Mouse (Mus musculus) NIH3T3 (cell line): ENCODE results near the gene Dgkd.

ENCODE experiments used
- DNase-seq: peaks from one replicate; pipeline ENCODE4 v3.0.0-alpha.2; 2012; ENCODE audit warnings: low read depth

Gene Dgkd

GRCm38 (mm10) chr1:87936075-87936474 is 83.0 kb downstream of the Dgkd start:
- DNase-seq: no peak

GRCm38 (mm10) chr1:87936516-87936915 is 83.4 kb downstream of the Dgkd start:
- peak; percentile 54 for DNase-seq

GRCm38 (mm10) chr1:87941765-87942164 is 88.7 kb downstream of the Dgkd start:
- no peak for DNase-seq

DNA sequence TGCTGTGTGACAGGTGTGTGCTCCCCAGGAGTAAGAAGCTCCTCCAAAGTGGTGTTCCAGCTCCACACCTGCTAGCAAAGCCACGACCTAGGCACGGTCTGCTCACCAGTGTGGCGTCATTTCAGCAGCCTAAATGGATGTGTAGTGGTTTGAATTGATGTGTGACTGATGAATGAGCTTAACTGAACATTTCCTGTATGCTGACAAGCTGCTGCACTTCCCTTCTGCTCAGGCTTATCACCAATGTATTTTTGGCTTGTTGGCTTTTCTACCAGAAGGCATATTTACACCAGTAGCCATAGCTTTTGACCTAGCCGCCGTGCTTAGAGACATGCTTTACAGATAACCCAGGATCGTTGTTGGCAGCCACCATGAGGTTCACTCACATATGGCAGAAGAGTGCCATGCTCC is 94.6 kb downstream of the Dgkd start:
- DNase-seq: no peak

- DNase-seq: no peak
Measured at GRCm38 (mm10) chr1:87951641-87952040, 98.6 kb downstream of the Dgkd start.

GRCm38 (mm10) chr1:87953073-87953472 is 100.0 kb downstream of the Dgkd start:
- no peak for DNase-seq

GRCm38 (mm10) chr1:87958931-87959330 is 105.8 kb downstream of the Dgkd start:
- DNase-seq: no peak

DNA sequence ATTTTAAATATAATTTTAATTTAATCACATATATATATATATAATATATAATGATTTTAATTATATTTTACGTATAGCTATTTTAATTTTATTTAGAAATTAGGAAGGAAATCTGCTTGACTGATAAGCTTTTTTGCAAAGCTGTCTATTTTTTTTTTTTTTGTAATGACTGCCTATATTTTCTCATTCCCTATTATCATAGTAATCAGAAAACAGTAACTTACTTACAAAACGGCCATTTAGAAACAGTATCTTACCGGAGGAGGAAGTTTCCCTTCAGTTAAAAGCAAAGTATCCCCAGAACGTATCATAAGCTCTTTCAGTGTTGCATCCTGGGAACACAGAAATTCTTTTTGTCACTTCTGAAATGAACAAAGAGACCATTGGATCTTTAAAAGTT is 106.4 kb downstream of the Dgkd start:
- DNase-seq: no peak

DNA sequence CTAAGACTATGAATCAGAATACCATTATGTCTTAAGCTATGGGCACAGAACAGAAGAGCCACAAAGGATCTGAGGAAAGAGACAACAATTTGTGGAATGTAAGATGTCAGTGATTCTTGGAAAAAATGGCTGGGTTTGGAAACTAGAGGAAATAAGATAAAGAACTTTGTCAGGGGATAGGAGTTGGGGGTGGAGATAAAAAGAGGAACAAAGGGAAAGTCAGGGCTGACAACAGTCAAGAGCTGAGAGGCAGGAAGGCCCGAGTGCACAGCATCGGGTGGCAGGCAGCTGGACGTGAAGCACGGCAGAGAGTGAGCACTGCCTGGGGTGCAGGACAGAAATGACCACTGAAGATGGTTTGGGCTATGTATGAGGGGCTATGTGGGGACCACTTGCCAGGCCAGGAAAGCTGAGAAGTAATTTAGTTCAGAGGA is 106.9 kb downstream of the Dgkd start:
- no peak for DNase-seq

- DNase-seq: no peak
Measured at GRCm38 (mm10) chr1:87960752-87961151, 107.7 kb downstream of the Dgkd start.

GRCm38 (mm10) chr1:87961459-87962167 is 108.5 kb downstream of the Dgkd start:
- DNase-seq: no peak

- DNase-seq: no peak
Measured at GRCm38 (mm10) chr1:87970381-87970780, 117.3 kb downstream of the Dgkd start.

- DNase-seq: no peak
Measured at GRCm38 (mm10) chr1:87982291-87982690, 129.2 kb downstream of the Dgkd start.

DNA sequence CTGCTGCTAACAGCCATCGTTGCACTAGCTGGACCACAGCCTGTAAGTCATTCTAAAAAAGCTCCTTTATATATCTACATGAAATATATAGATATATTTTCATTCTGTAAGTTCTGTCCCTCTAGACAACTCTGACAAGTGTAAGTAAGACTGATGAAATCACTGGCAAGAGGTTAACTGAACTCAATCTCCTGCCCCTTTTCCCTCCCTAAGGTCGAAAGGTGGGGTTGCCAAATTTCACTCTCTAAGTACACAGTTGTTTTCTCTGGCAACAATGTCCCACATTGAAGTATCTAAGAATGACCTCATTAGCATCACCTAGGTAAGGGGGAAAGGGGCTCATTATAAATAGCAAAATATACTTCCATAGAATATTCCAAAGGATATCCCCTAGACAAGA is 139.6 kb downstream of the Dgkd start:
- DNase-seq: no peak
